Mouse (Mus musculus) forebrain, postnatal 0 days (tissue): ENCODE results near the gene Ptbp3. TPM values are rescaled to one million over a fixed set of nuclear protein-coding genes. Genes with fewer than 3 reads are reported as not detected.

Source experiments
- ATAC-seq: fragments of 200-750 bp; cut with Nextera tagmentation; 2 replicates; pipeline ENCODE4 v1.8.0; 2017; ENCODE audit warnings: mild to moderate bottlenecking, moderate library complexity
- DNase-seq: peaks from one replicate; pipeline ENCODE4 v3.0.0-alpha.2; 2015
- H3K27ac ChIP-seq: fragments of 300-500 bp; sonication (generic); 2 replicates; pipeline ENCODE4 v1.5.1; 2014; ENCODE audit warnings: low read depth, mild to moderate bottlenecking, antibody characterized with exemption, low read length, moderate library complexity, mixed read lengths
- H3K27me3 ChIP-seq: fragments of 300-500 bp; sonication (generic); 2 replicates; pipeline ENCODE4 v1.6.1; 2014; ENCODE audit warnings: mild to moderate bottlenecking, low read length, mixed read lengths; ENCODE audit not compliant: insufficient read depth
- H3K36me3 ChIP-seq: fragments of 300-500 bp; sonication (generic); 2 replicates; pipeline ENCODE4 v1.6.1; 2014; ENCODE audit warnings: mild to moderate bottlenecking, moderate library complexity; ENCODE audit not compliant: insufficient read depth
- H3K4me1 ChIP-seq: fragments of 300-500 bp; sonication (generic); 2 replicates; pipeline ENCODE4 v1.6.1; 2014; ENCODE audit warnings: antibody characterized with exemption; ENCODE audit not compliant: insufficient read depth
- H3K4me2 ChIP-seq: fragments of 300-500 bp; sonication (generic); 2 replicates; pipeline ENCODE4 v1.6.1; 2014; ENCODE audit warnings: low read depth, mild to moderate bottlenecking, moderate library complexity
- H3K4me3 ChIP-seq: fragments of 300-500 bp; sonication (generic); 2 replicates; pipeline ENCODE4 v1.5.1; 2014; ENCODE audit warnings: low read depth, low read length, mixed read lengths
- H3K9ac ChIP-seq: fragments of 300-500 bp; sonication (generic); 2 replicates; pipeline ENCODE4 v1.6.1; 2014; ENCODE audit warnings: mild to moderate bottlenecking
- H3K9me3 ChIP-seq: fragments of 300-500 bp; sonication (generic); 2 replicates; pipeline ENCODE4 v1.6.1; 2016; ENCODE audit warnings: low read length
- CTCF ChIP-seq: sonication (generic); IDR thresholded peaks from 2 replicates; pipeline ENCODE4 v1.5.1; 2016; ENCODE audit warnings: antibody characterized with exemption, control low read depth, low read depth
- WGBS: fragments of 180-500 bp; shearing (Covaris S2); extraction: QIAGEN DNeasy Blood & Tissue Kit; methylation state at CpG from one replicate; pipeline ENCODE4 v1.1.7; 2014; 5-methylcytosine and 5-hydroxymethylcytosine counted together
- polyA plus RNA-seq: library from polyadenylated mRNA; unstranded; fragments of >200 nt; fragmentation: Nextera tagmentation; extraction: Ambion mirVana; gene quantifications from 2 replicates; pipeline ENCODE4 v1.2.1, GENCODE M21; 2015
- total RNA-seq: library from RNA; depleted of rRNA; stranded (reverse); fragments of >200 nt; gene quantifications from 2 replicates; pipeline ENCODE4 v1.2.3, GENCODE M21; 2014

Gene Ptbp3
- total and polyA plus RNA-seq, 2 experiments from 2014 or later, result 10.9 to 33.7 TPM

- Histone ChIP-seq H3K27ac (no peak overlapping the region), H3K4me2 (no peak overlapping the region), H3K9me3 (no peaks in the 10 kb centered on the region), H3K4me1 (peaks cover 2% of the 10 kb centered on the region; the same call in 1 of the 2 replicates), H3K9ac (no peak overlapping the region), H3K27me3 (no peaks in the 10 kb centered on the region), H3K4me3 (no peak overlapping the region), H3K36me3 (peaks cover 3% of the 10 kb centered on the region; the same call in 1 of the 2 replicates)
- ATAC-seq (no peak), DNase-seq (no peak)
- 70% methylated on average over 3 of the region's 3 CpGs for WGBS
- TF ChIP-seq CTCF, result no peak
These were observed 43.7 kb downstream of the Ptbp3 start for GRCm38 (mm10) chr4:59505481-59505880.

DNA sequence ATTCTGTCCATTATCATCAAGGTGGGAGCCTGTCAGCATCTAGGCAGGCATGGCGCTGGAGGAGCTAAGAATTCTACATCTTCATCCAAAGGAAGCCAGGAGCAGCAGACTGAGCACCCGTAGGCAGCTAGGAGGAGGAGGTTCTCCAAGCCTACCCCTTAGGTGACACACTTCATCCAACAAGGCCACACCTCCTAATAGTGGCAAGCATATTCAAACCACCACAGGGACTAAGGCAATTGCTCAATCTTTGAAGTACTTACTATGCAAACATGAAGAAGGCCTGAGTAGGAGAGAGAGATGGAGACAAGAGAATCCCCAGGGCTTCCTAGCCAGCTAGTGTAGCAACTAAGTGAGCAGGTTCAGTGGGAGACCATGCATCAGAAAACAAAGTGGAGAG, 58.1 kb downstream of the Ptbp3 start:
- DNase-seq, result no peak
- WGBS, result 92% methylated on average over 2 of the region's 2 CpGs
- Histone ChIP-seq H3K36me3 (peaks cover 4% of the 10 kb centered on the region; the same call in 1 of the 2 replicates), H3K4me1 (no peaks in the 10 kb centered on the region), H3K27me3 (no peaks in the 10 kb centered on the region), H3K9ac (no peak overlapping the region), H3K9me3 (no peaks in the 10 kb centered on the region), H3K27ac (no peak overlapping the region), H3K4me2 (no peak overlapping the region), H3K4me3 (no peak overlapping the region)
- no peak for TF ChIP-seq CTCF
- ATAC-seq, result no peak

DNA sequence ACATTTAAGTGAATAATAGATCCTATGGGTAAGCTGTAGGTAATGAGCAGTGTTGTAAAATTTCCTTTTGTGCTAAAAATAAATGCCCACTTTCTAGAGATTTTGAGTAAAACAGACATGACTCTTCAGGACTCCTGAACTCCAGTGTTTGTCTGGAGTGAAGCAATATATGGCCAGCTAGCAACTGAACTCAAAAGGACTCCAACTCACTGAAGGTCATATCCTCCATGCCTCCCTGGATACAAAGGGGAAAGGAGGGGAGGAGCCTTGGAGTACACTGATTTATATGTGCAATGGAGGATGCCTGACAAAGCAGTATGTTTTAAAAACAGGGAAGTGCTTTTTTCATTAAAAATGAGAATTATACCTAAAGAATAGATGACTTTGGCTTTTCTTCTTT, 77.9 kb downstream of the Ptbp3 start:
- Histone ChIP-seq H3K4me1 (no peaks in the 10 kb centered on the region), H3K4me3 (no peak overlapping the region), H3K27me3 (no peaks in the 10 kb centered on the region), H3K4me2 (no peak overlapping the region), H3K9me3 (no peaks in the 10 kb centered on the region), H3K36me3 (no peaks in the 10 kb centered on the region), H3K9ac (no peak overlapping the region), H3K27ac (no peak overlapping the region)
- no peak for TF ChIP-seq CTCF
- DNase-seq (no peak), ATAC-seq (no peak)

DNA sequence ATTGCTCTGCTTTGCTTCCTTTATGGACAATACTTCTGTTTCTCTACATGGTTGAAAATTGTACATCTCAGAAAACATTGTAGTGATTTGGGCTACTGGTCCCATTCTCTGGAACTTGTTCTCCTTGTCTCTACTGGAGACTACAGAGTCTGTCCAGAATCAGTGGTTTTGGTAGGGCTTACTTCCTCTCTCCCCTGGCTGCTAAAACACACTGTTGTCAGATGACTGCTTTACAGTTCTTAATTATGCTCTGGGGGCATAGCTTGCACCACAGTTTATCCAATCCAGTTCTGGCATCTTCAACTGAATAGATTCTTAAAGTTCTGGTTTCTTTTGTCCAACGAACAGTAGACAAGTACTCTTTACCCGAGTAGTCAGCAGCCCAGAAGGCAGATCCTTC, 83.7 kb downstream of the Ptbp3 start:
- Histone ChIP-seq H3K9me3 (no peaks in the 10 kb centered on the region), H3K9ac (no peak overlapping the region), H3K27ac (no peak overlapping the region), H3K4me2 (no peak overlapping the region), H3K4me3 (no peak overlapping the region), H3K27me3 (no peaks in the 10 kb centered on the region; the same call in 1 of the 2 replicates), H3K36me3 (no peaks in the 10 kb centered on the region), H3K4me1 (no peaks in the 10 kb centered on the region)
- no peak for ATAC-seq
- 64% methylated on average over 2 of the region's 2 CpGs for WGBS
- no peak for DNase-seq
- no peak for TF ChIP-seq CTCF

DNA sequence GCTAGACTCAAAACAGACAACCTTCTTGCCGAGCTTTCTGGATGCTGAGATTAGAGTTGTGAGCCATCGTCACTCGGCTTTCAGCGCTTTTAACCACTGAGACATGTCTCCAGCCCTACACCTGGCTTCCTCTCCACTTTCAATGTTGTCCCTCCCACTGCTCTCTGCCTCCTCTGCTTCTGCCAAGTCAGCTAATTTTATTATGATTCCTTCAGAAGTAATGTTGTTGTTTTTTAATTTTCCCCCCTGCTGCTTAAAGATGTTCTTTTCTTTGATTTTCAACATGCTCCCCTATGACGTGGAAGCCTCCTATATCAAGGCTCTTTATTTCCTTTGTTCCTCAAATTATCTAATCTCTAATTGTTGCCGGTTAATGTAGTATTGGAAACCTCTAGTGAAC, 84.5 kb downstream of the Ptbp3 start:
- no peak overlapping the region for H3K4me3 ChIP-seq
- no peaks in the 10 kb centered on the region; the same call in 1 of the 2 replicates for H3K27me3 ChIP-seq
- TF ChIP-seq CTCF, result no peak
- H3K9me3 ChIP-seq, result no peaks in the 10 kb centered on the region
- H3K4me1 ChIP-seq, result no peaks in the 10 kb centered on the region
- no peak for DNase-seq
- WGBS, result 79% methylated on average over 6 of the region's 6 CpGs
- ATAC-seq, result no peak
- no peak overlapping the region for H3K9ac ChIP-seq
- H3K27ac ChIP-seq, result no peak overlapping the region
- no peak overlapping the region for H3K4me2 ChIP-seq
- no peaks in the 10 kb centered on the region for H3K36me3 ChIP-seq

GRCm38 (mm10) chr4:59462494-59462893, 86.7 kb downstream of the Ptbp3 start:
- no peak for ATAC-seq
- no peaks in the 10 kb centered on the region for H3K4me1 ChIP-seq
- DNase-seq, result peak; percentile 10

DNA sequence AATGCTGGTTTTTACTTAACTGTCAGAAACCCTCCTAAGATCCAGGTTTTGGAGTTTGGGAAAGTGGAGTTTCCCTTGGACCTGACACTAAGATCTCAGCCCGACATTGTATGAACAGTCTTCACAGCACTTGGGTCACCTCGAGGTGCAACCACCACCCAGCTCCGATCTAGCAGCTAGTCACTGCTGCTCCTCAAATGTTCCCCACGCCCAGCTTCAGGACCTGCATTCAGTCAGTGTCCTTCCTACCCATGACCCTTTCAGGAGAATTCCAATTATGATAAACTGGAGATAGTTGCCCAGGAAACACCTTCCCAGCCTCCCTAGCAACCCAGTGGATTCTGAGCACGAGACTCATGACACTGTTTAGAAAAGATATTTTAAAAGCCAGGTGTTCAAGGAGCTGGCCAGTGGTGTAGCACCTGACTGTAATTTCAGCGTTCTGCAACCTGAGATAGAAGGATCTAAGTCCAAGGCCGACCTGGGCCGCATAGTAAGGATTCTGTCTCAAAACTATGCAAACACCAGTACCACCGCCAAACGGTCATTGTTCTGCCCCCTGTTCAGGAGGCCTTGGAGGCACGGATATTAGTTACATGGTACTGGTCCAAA, 87.9 kb downstream of the Ptbp3 start:
- Histone ChIP-seq H3K9ac (no peak overlapping the region), H3K9me3 (no peaks in the 10 kb centered on the region), H3K4me2 (no peak overlapping the region), H3K27me3 (no peaks in the 10 kb centered on the region; the same call in 1 of the 2 replicates), H3K27ac (no peak overlapping the region), H3K4me3 (no peak overlapping the region), H3K4me1 (no peaks in the 10 kb centered on the region), H3K36me3 (no peaks in the 10 kb centered on the region)
- no peak for TF ChIP-seq CTCF
- 86% methylated on average over 11 of the region's 11 CpGs for WGBS
- DNase-seq, result no peak
- no peak for ATAC-seq

More at GRCm38 (mm10) chr4:59462494-59462893, 86.7 kb downstream of the Ptbp3 start:
- no peak for TF ChIP-seq CTCF
- H3K9ac ChIP-seq, result no peak overlapping the region
- H3K4me3 ChIP-seq, result no peak overlapping the region
- no peaks in the 10 kb centered on the region; the same call in 1 of the 2 replicates for H3K27me3 ChIP-seq
- no peak overlapping the region for H3K27ac ChIP-seq
- H3K36me3 ChIP-seq, result no peaks in the 10 kb centered on the region
- WGBS, result 62% methylated on average over 6 of the region's 6 CpGs
- no peak overlapping the region for H3K4me2 ChIP-seq
- H3K9me3 ChIP-seq, result no peaks in the 10 kb centered on the region
